Mouse (Mus musculus) layer of hippocampus, adult 9-10 months (tissue): Measurements from ENCODE around the gene Ube2n.
"Not testable (repeated sequence)": the region's sequence is repeated elsewhere in the genome, so short reads cannot be mapped to it uniquely, and the experiment has no call there.

Source experiments
- DNase-seq: peaks from one replicate; pipeline ENCODE4 v3.0.0; 2022; ENCODE audit warnings: low spot score

The Ube2n gene

DNA sequence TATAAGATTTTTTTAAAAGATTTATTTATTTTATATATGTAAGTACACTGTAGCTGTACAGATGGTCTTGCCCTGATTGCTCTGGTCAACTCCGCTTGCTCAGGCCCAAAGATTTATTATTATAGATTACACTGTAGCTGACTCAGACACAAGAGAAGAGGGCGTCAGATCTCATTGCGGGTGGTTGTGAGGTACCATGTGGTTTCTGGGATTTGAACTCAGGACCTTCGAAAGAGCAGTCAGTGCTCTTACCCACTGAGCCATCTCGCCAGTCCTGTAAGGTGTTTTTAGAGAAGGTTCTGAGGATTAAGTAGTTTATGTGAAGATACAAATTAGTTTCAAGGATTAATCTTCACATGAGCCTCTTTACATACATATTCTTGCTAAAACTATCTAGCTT lies 10.9 kb downstream of the Ube2n start:
- DNase-seq, result no peak

- no peak for DNase-seq
Observed at GRCm38 (mm10) chr10:95526495-95527122, 11.7 kb downstream of the Ube2n start.

DNA sequence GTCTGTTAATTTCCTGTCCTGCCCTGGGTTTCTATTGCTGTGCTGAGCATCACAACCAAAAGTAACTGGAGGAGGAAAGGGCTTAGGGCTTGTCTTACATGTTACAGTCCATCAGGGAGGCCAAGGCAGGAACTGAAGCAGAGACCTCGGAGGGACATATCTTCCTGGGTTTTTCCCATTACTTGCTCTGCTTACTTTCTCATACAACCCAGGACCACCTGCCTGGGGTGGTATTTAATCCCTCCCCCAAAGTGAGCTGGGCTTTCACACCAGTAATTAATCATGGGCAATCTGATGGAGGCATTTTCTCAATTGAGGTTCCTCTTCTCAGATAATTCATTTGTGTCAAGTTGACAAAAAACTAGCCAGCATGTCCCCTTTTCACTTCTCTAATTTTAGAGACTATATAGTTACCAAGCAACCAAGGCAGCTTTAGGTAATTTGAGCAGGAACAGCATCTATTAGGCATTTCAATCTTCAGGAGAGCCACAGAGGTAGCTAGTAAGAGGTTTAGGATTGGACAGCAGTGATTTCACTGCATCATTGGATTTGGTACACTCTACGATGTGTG lies 15.7 kb downstream of the Ube2n start:
- no peak for DNase-seq

- no peak for DNase-seq
Observed at GRCm38 (mm10) chr10:95532916-95533315, 18.0 kb downstream of the Ube2n start.

- no peak for DNase-seq
Observed at GRCm38 (mm10) chr10:95533382-95533781, 18.4 kb downstream of the Ube2n start.

- DNase-seq, result no peak
Observed at GRCm38 (mm10) chr10:95535399-95536221, 20.7 kb downstream of the Ube2n start.

DNA sequence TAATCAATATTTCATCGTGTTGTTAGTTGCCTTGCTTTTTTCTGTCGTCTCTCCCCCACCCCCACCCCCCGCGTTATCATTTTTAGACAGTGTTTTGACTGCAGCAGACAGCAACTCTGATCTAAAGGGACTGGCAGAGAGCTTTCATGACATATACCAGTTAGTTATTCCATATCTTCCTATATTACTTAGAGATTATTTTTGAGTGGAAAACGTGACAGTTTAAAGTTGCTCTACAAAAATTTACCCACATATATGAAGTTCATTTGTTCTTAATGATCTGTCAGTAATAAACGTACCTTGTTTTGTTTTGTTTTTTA lies 21.2 kb downstream of the Ube2n start:
- no peak for DNase-seq

GRCm38 (mm10) chr10:95539260-95539659 lies 24.3 kb downstream of the Ube2n start:
- DNase-seq, result no peak

DNA sequence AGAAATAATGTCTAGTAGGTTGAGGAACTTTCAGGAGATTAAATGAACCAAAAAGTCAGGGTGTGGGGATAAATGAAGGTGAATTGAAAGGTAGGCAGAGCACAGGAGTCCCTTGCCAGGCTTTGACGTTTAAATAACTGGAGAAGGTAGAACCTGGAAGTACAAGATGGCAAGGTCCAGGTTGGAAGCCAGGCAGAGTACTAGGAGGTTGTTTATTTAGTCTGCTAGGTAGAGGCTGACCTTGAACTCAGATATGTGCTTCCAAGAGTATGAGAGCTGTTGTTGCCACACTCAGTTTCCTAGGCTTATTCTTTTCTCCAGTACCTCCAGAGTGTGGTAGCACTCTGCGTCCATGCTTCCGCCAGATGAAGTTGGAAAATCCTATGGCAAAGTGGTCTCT lies 24.9 kb downstream of the Ube2n start:
- DNase-seq, result no peak

DNA sequence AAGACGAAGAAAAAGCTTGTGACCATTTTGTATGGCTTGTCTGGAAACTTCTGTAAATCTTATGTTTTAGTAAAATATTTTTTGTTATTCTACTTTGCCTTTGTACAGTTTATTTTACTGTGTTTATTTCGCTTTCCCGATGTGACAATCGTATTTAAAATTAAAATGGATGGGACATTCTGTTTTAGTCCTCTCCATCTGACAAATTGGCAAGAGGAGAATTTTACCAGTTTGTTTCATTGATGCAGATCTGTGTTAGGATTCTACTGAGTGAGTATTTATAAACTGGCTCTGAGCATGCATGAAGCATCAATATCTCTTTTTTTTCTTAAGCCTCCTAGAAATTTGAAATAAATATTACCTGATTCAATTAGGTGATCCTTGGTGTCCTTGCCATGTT lies 28.0 kb downstream of the Ube2n start:
- DNase-seq, result no peak

DNA sequence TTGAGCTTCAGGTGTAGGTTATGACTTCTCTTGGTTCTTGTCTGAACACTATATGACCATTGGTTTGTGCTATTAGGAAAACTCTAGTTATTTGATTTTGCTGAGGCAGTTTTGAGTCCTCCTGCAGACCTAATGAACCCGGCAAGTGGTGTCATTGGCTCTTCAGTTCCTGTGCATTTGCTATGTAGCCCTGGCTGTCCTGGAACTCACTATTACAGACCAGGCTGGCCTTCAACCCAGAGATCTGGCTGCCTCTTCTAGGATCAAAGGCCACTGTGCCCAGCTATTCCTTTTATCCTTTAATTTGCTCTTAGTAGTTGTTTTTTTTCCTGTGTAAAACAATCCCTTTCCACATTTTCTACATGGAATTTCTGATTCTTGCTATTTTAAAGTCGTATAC lies 28.4 kb downstream of the Ube2n start:
- no peak for DNase-seq

DNA sequence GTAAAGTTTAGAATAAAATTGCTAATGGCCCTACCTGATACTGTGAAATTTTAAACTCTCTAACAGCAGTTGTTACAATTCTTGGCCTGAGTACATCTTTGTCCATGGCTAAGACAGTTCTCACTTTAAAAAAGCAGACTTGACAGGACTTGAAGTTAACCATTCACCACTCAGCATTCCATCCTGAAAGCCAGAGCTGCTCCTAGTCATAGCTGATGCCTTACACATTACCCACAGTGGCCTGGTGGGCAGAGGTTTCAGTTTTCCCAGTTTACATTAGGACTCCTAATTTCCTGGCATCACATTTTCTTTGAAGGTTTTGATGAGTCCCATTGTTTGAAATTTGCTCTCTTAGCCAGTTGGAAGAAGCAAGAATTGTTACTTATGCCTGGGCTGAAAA lies 29.1 kb downstream of the Ube2n start:
- DNase-seq, result no peak

GRCm38 (mm10) chr10:95544651-95545050 lies 29.7 kb downstream of the Ube2n start:
- DNase-seq, result no peak

- no peak for DNase-seq
Observed at GRCm38 (mm10) chr10:95545051-95545450, 30.1 kb downstream of the Ube2n start.

- no peak for DNase-seq
Observed at GRCm38 (mm10) chr10:95546178-95546577, 31.2 kb downstream of the Ube2n start.

DNA sequence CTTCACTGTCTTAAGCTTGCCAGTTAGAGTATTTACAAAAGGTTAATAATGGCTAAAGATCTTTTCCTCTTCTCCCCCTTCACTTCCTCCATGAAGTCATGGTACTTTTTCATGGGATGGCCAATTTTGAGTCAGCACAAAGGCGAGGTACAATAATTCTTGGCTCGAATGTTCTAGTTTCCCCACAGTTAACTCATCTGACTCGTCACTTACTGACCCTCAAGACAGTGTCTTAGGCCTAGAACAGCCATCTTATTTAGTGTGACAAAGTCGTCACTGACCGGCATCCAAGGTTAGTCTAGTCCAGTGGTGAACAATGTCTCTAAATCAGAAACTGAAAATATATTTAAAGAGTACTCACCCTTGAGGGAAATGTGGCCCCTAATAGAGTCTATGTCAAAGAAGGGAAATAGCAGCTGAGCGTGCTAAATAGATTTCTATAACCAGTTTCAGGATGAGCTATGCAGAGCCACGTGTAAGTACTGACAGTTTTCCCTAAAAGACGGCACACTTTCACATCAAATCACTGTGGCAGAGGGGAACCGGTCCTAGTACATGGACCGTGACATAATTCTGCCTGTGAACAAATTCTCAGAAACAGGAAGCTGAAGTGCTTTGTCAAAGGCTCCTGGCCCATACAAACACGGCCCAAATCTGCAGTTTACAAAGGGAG lies 33.3 kb downstream of the Ube2n start:
- DNase-seq, result no peak

GRCm38 (mm10) chr10:95549080-95549479 lies 34.1 kb downstream of the Ube2n start:
- DNase-seq, result not testable (repeated sequence)

- no peak for DNase-seq
Observed at GRCm38 (mm10) chr10:95550506-95550905, 35.6 kb downstream of the Ube2n start.

DNA sequence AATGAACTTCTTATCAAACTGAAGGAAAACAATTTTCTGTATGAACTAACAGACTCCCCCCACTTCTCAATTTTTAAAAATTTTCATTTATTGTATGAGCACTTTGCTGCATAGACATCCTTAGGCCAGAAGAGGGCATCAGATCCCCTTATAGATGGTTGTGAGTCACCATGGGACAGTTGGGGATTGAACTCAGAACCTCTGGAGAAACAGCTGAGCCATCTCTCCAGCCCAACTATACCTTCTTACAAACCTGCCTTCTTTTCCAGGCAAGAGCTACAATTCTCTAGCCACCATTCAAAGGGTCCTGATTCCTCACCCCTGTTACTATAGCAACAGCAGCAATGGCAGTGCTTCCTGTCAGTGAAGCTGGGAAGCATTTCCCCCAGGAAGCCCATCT lies 36.8 kb downstream of the Ube2n start:
- DNase-seq, result no peak

GRCm38 (mm10) chr10:95552326-95552725 lies 37.4 kb downstream of the Ube2n start:
- no peak for DNase-seq

- DNase-seq, result no peak
Observed at GRCm38 (mm10) chr10:95555866-95556265, 40.9 kb downstream of the Ube2n start.

DNA sequence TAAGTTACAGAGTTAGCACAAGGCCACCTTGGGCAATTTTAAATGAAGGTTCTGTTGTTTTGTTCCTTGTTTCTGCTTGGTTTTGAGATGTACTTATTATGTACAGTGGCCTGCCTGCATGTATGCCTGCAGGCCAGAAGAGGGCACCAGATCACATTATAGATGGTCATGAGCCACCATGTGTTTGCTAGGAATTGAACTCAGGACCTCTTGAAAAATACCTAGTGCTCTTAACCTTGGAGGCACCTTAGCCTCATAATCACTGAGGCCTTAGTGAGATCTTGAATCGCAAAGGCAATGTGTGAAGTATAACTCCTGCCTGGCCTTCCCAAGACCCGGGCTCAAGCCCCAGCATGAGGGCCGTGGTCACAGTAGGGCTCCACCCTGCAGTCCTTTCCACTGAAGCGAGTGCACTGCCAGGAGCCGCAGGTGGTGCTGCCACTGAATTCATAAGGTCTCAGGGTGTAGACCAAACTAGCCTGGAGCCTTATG lies 42.4 kb downstream of the Ube2n start:
- DNase-seq, result no peak

DNA sequence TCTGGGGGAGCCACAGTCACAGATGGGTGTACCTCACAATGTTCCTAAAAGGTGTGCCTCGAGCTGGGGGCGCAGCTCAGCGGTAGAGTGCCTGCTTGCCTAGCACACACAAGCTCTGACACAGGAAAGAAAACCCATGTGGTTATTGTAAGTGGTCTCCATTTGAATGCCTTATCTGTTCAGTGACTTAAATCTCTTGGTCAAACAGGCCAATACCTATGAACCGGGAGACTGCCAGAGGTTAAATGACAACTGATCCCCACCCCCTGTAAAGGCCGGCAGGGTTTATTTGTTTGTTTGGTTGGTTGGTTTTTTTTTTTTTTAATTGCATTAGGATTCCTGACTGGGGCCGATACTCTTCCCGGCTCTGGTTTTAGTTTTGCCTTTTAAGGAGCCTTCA lies 44.5 kb downstream of the Ube2n start:
- no peak for DNase-seq
